ENCODE assay signal across 7 mouse cellular contexts in the genomic region with DNA sequence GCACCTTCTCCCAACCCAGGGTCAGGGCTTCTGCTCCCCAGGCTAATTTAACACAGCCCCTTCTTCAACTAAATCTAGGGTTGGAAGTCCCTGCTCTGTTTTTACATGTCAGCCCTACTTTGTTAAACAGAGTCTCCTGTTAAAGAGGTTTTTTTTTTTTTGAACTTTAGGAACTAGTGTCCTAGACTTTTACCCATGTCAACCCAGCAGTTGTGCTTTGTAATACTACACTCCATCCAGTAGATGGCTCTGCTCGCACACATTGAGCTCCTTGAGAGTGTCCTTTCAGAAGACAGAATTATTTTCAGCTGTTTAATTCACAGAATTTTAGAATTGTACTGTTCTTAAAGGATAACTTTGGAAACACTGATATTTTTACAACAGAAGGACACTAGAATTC. TPM values are rescaled to one million over a fixed set of nuclear protein-coding genes. Genes with fewer than 3 reads are reported as not detected.
DNase-seq lines count a peak whose midpoint lies in the region; ATAC-seq and TF ChIP-seq lines count a peak whose summit lies in the region.

No protein-coding gene starts in this region.

- H3ac ChIP-seq in C2C12 (ENCODE audit: control insufficient read depth, insufficient read length, low read depth), result no peak overlapping the region

- no peak for TF ChIP-seq POLR2A in cortical plate, adult 2 months (IDR thresholded peaks at IDR 0.05; ENCODE audit: extremely low read depth, insufficient read depth, low read length)

- peak overlapping the region; percentile 92 for H3K4me2 ChIP-seq in heart, postnatal 0 days (ENCODE audit: low read depth, low read length)
- peak overlapping the region; percentile 79; the same call in 1 of the 2 replicates for H3K4me2 ChIP-seq in limb, embryonic 11.5 days (ENCODE audit: low read depth, severe bottlenecking)
- peak overlapping the region; percentile 87 for H3K4me2 ChIP-seq in midbrain, embryonic 13.5 days (replicated peaks)

- H3K4me1 ChIP-seq in cortical plate, adult 2 months (ENCODE audit: control insufficient read depth, insufficient read depth, low read length), result peaks cover 10% of the 10 kb centered on the region; the same call in 1 of the 2 replicates
- peaks cover 25% of the 10 kb centered on the region for H3K4me1 ChIP-seq in heart, postnatal 0 days (ENCODE audit: control insufficient read depth, insufficient read depth)
- H3K4me1 ChIP-seq in limb, embryonic 11.5 days (ENCODE audit: control insufficient read depth, insufficient read depth, low read length), result peaks cover 12% of the 10 kb centered on the region
- H3K4me1 ChIP-seq in midbrain, embryonic 13.5 days (replicated peaks), result peaks cover 47% of the 10 kb centered on the region

- no peak overlapping the region for H3K27ac ChIP-seq in cortical plate, adult 2 months (ENCODE audit: insufficient read depth, low read length)
- H3K27ac ChIP-seq in heart, postnatal 0 days (ENCODE audit: low read depth), result no peak overlapping the region
- no peak overlapping the region for H3K27ac ChIP-seq in limb, embryonic 11.5 days (replicated peaks; ENCODE audit: low read depth, low read length)
- H3K27ac ChIP-seq in midbrain, embryonic 13.5 days, result no peak overlapping the region

- WGBS in heart, postnatal 0 days, result 5% methylated on average over 1 of the region's 1 CpGs
- 0% methylated on average over 1 of the region's 1 CpGs for WGBS in limb, embryonic 11.5 days
- WGBS in midbrain, embryonic 13.5 days, result 3% methylated on average over 1 of the region's 1 CpGs

- DNase-seq in 416B (ENCODE audit: low read depth), result peak; percentile 84
- peak; percentile 74 for DNase-seq in heart, postnatal 0 days (ENCODE audit: low spot score)
- peak; percentile 48 for DNase-seq in limb, embryonic 11.5 days (ENCODE audit: low spot score)
- DNase-seq in ovary, adult 18-20 months (ENCODE audit: low spot score), result no peak

- no peak for ATAC-seq in heart, postnatal 0 days (ENCODE audit: insufficient read depth, low read depth)
- ATAC-seq in limb, embryonic 11.5 days (ENCODE audit: insufficient number of reproducible peaks, low FRiP score, low TSS enrichment, low read depth), result no peak
- no peak for ATAC-seq in midbrain, embryonic 13.5 days

- H3K79me2 ChIP-seq in C2C12 (ENCODE audit: control insufficient read depth, insufficient read depth), result peaks cover 72% of the 10 kb centered on the region

- peaks cover 60% of the 10 kb centered on the region for H3K79me3 ChIP-seq in C2C12 (ENCODE audit: low read depth)

- no peaks in the 10 kb centered on the region for H3K27me3 ChIP-seq in C2C12 (ENCODE audit: control insufficient read depth, insufficient read depth, insufficient read length)
- no peaks in the 10 kb centered on the region for H3K27me3 ChIP-seq in heart, postnatal 0 days (ENCODE audit: control insufficient read depth, insufficient read depth, low read length)
- no peaks in the 10 kb centered on the region for H3K27me3 ChIP-seq in limb, embryonic 11.5 days (ENCODE audit: control insufficient read depth, insufficient read depth, low read length)
- no peaks in the 10 kb centered on the region for H3K27me3 ChIP-seq in midbrain, embryonic 13.5 days

- no peaks in the 10 kb centered on the region for H3K9me3 ChIP-seq in heart, postnatal 0 days (replicated peaks; ENCODE audit: control insufficient read depth, low read length)
- no peaks in the 10 kb centered on the region for H3K9me3 ChIP-seq in limb, embryonic 11.5 days (ENCODE audit: control insufficient read depth, low read length)
- no peaks in the 10 kb centered on the region for H3K9me3 ChIP-seq in midbrain, embryonic 13.5 days

- H3K9ac ChIP-seq in heart, postnatal 0 days (replicated peaks; ENCODE audit: low read depth, low read length), result no peak overlapping the region
- H3K9ac ChIP-seq in limb, embryonic 11.5 days (ENCODE audit: low read length), result no peak overlapping the region
- H3K9ac ChIP-seq in midbrain, embryonic 13.5 days (replicated peaks), result 0 out of 2 replicates have a peak overlapping the region, but pooled peaks have one; percentile 89

- H3K4me3 ChIP-seq in C2C12 (ENCODE audit: insufficient read depth, poor library complexity, severe bottlenecking), result peak overlapping the region; percentile 79
- H3K4me3 ChIP-seq in cortical plate, adult 2 months (ENCODE audit: insufficient read depth, low read length), result peak overlapping the region; percentile 94; the same call in 1 of the 2 replicates
- peak overlapping the region; percentile 76 for H3K4me3 ChIP-seq in heart, postnatal 0 days (ENCODE audit: low read depth, low read length)
- no peak overlapping the region for H3K4me3 ChIP-seq in limb, embryonic 11.5 days (ENCODE audit: low read depth, low read length)
- H3K4me3 ChIP-seq in midbrain, embryonic 13.5 days (replicated peaks), result peak overlapping the region; percentile 86

- no peak for TF ChIP-seq EP300 in heart, postnatal 0 days (IDR thresholded peaks at IDR 0.05; ENCODE audit: low read depth)

- no peak for TF ChIP-seq CTCF in C2C12 (IDR thresholded peaks at IDR 0.05; ENCODE audit: control insufficient read depth, insufficient read depth, insufficient read length)
- TF ChIP-seq CTCF in cortical plate, adult 2 months (IDR thresholded peaks at IDR 0.05; ENCODE audit: extremely low read depth, insufficient read depth, low read length), result peak; percentile 63; the same call in 1 of the 2 replicates
- TF ChIP-seq CTCF in heart, postnatal 0 days (IDR thresholded peaks at IDR 0.05; ENCODE audit: low read depth), result peak; percentile 79

- H3K36me3 ChIP-seq in C2C12 (ENCODE audit: control insufficient read depth, insufficient read depth), result peaks cover 20% of the 10 kb centered on the region
- no peaks in the 10 kb centered on the region for H3K36me3 ChIP-seq in heart, postnatal 0 days (replicated peaks; ENCODE audit: control insufficient read depth, insufficient read depth, low read length)
- no peaks in the 10 kb centered on the region for H3K36me3 ChIP-seq in limb, embryonic 11.5 days (ENCODE audit: control insufficient read depth, insufficient read depth, low read length)
- no peaks in the 10 kb centered on the region; the same call in 1 of the 2 replicates for H3K36me3 ChIP-seq in midbrain, embryonic 13.5 days

TF ChIP-seq in C2C12, 6 proteins besides CTCF, POLR2A, EP300 and RAD21:
- TF ChIP-seq MAX (IDR thresholded peaks at IDR 0.05), result no peak

RNA-seq across cellular contexts. Expression of gene Mars2, which starts 2.3 kb away (rescaled TPM):
- polyA plus RNA-seq in C2C12 (2012; fragmentation: generic; extraction: Trizol), result 1.8 TPM
- 4.1 TPM in 2 replicates for polyA plus RNA-seq in cortical plate, adult 2 months (2012; rRNA removed)
- 5.1 and 5.7 TPM in 2 replicates for total RNA-seq in heart, postnatal 0 days (2014; rRNA removed; ENCODE audit: low replicate concordance)
- polyA plus RNA-seq in heart, postnatal 0 days (2015; fragmentation: Nextera tagmentation; extraction: Ambion mirVana), result 2.4 and 2.9 TPM in 2 replicates
- polyA plus RNA-seq in limb, embryonic 11.5 days (2014; fragmentation: Nextera tagmentation; extraction: Ambion mirVana), result 2.4 and 2.8 TPM in 2 replicates
- polyA plus RNA-seq in midbrain, embryonic 13.5 days (2015; fragmentation: Nextera tagmentation; extraction: Ambion mirVana), result 3.2 and 3.6 TPM in 2 replicates

RNA-seq across cellular contexts. Expression of gene Rftn2, which starts 12.7 kb away (rescaled TPM):
- polyA plus RNA-seq in C2C12 (2012; fragmentation: generic; extraction: Trizol), result 13.0 TPM
- polyA plus RNA-seq in cortical plate, adult 2 months (2012; rRNA removed), result 20.8 TPM in 2 replicates
- 3.6 and 6.1 TPM in 2 replicates for total RNA-seq in heart, postnatal 0 days (2014; rRNA removed; ENCODE audit: low replicate concordance)
- polyA plus RNA-seq in heart, postnatal 0 days (2015; fragmentation: Nextera tagmentation; extraction: Ambion mirVana), result 7.2 TPM in 2 replicates
- 26.7 and 30.0 TPM in 2 replicates for polyA plus RNA-seq in limb, embryonic 11.5 days (2014; fragmentation: Nextera tagmentation; extraction: Ambion mirVana)
- polyA plus RNA-seq in midbrain, embryonic 13.5 days (2015; fragmentation: Nextera tagmentation; extraction: Ambion mirVana), result 7.6 and 8.5 TPM in 2 replicates
